Mouse (Mus musculus): ENCODE results near the gene Thnsl1.

Gene Thnsl1

GRCm38 (mm10) chr2:21204912-21205830 is at the start of gene Thnsl1, which contains the start of gene Enkur:
Gene Thnsl1, plus strand, starts transcription at chr2:21205724.
Gene Enkur, minus strand, starts transcription at chr2:21205365.
- in situ Hi-C loops (cut with MseI, MboI): no loop called here

- in situ Hi-C loops (cut with MseI, MboI): no loop called here
Measured at GRCm38 (mm10) chr2:21164296-21164695, 41.2 kb upstream of the Thnsl1 start.

GRCm38 (mm10) chr2:21167916-21168315 is 37.6 kb upstream of the Thnsl1 start:
- in situ Hi-C loops (cut with MseI, MboI): no loop called here

GRCm38 (mm10) chr2:21172797-21173196 is 32.7 kb upstream of the Thnsl1 start:
- in situ Hi-C loops (cut with MseI, MboI): no loop called here

GRCm38 (mm10) chr2:21179136-21179535 is 26.4 kb upstream of the Thnsl1 start:
- in situ Hi-C loops (cut with MseI, MboI): no loop called here

GRCm38 (mm10) chr2:21182811-21183210 is 22.7 kb upstream of the Thnsl1 start:
- in situ Hi-C loops (cut with MseI, MboI): no loop called here

GRCm38 (mm10) chr2:21187576-21187975 is 17.9 kb upstream of the Thnsl1 start:
- in situ Hi-C loops (cut with MseI, MboI): no loop called here

- in situ Hi-C loops (cut with MseI, MboI): no loop called here
Measured at GRCm38 (mm10) chr2:21188610-21189009, 16.9 kb upstream of the Thnsl1 start.

GRCm38 (mm10) chr2:21191232-21191631 is 14.3 kb upstream of the Thnsl1 start:
- in situ Hi-C loops (cut with MseI, MboI): loop anchor here in 1 of 2 experiments (10.0 kb wide), 1 partner anchor 296 kb away; no protein-coding TSS in a partner anchor

- in situ Hi-C loops (cut with MseI, MboI): loop anchor here in 1 of 2 experiments (10.0 kb wide), 1 partner anchor 300 kb away; no protein-coding TSS in a partner anchor
Measured at GRCm38 (mm10) chr2:21195233-21195632, 10.3 kb upstream of the Thnsl1 start.

- in situ Hi-C loops (cut with MseI, MboI): loop anchor here in 1 of 2 experiments (10.0 kb wide), 1 partner anchor 304 kb away; no protein-coding TSS in a partner anchor
Measured at GRCm38 (mm10) chr2:21199051-21199450, 6.5 kb upstream of the Thnsl1 start.

GRCm38 (mm10) chr2:21202754-21203153 is 2.8 kb upstream of the Thnsl1 start:
- in situ Hi-C loops (cut with MseI, MboI): no loop called here

GRCm38 (mm10) chr2:21205831-21206159 is 271 bp downstream of the Thnsl1 start:
- in situ Hi-C loops (cut with MseI, MboI): no loop called here

- in situ Hi-C loops (cut with MseI, MboI): no loop called here
Measured at GRCm38 (mm10) chr2:21206278-21206677, 754 bp downstream of the Thnsl1 start.

GRCm38 (mm10) chr2:21211361-21211760 is 5.8 kb downstream of the Thnsl1 start:
- in situ Hi-C loops (cut with MseI, MboI): no loop called here

GRCm38 (mm10) chr2:21214322-21214721 is 8.8 kb downstream of the Thnsl1 start:
- in situ Hi-C loops (cut with MseI, MboI): no loop called here

- in situ Hi-C loops (cut with MseI, MboI): no loop called here
Measured at GRCm38 (mm10) chr2:21215284-21215683, 9.8 kb downstream of the Thnsl1 start.

- in situ Hi-C loops (cut with MseI, MboI): no loop called here
Measured at GRCm38 (mm10) chr2:21222453-21223384, 17.2 kb downstream of the Thnsl1 start.

- in situ Hi-C loops (cut with MseI, MboI): no loop called here
Measured at GRCm38 (mm10) chr2:21230276-21230675, 24.8 kb downstream of the Thnsl1 start.

GRCm38 (mm10) chr2:21231147-21231546 is 25.6 kb downstream of the Thnsl1 start:
- in situ Hi-C loops (cut with MseI, MboI): no loop called here

GRCm38 (mm10) chr2:21234871-21235648 is 29.5 kb downstream of the Thnsl1 start:
- in situ Hi-C loops (cut with MseI, MboI): no loop called here
